Mouse (Mus musculus): ENCODE results near the gene AC124502.3. TPM values are rescaled to one million over a fixed set of nuclear protein-coding genes. Genes with fewer than 3 reads are reported as not detected.
A peak's percentile ranks its signal among the peaks of the same experiment; 100 is the strongest.

The AC124502.3 gene
- total and polyA plus RNA-seq, 2 experiments = 0.09 to 3.7 TPM

- Histone ChIP-seq H3K79me2 (ENCODE audit: control insufficient read depth, insufficient read depth, low read length) (no peaks in the 10 kb centered on the region), H3K27ac (replicated peaks; ENCODE audit: insufficient read depth, low read depth, low read length) (no peak overlapping the region), H3K36me3 (ENCODE audit: control insufficient read depth, insufficient read depth, low read length) (peaks cover 2% of the 10 kb centered on the region; the same call in 1 of the 2 replicates), H3K4me3 (ENCODE audit: insufficient read depth, low read depth, low read length) (no peak overlapping the region), H3K4me1 (ENCODE audit: control insufficient read depth, insufficient read depth, low read length) (no peaks in the 10 kb centered on the region), H3K27me3 (ENCODE audit: control insufficient read depth, insufficient read depth, low read length) (no peaks in the 10 kb centered on the region), H3K9ac (ENCODE audit: low read depth, low read length) (no peak overlapping the region)
- 86% methylated on average over 14 of the region's 14 CpGs for WGBS
- no peak for DNase-seq (ENCODE audit: extremely low read depth, low read depth, low spot score)
- TF ChIP-seq CTCF (IDR thresholded peaks at IDR 0.05; ENCODE audit: low read depth, low read length) (no peak), POLR2A (IDR thresholded peaks at IDR 0.05; ENCODE audit: extremely low read depth, insufficient read depth, low read length) (no peak)
Measured at GRCm38 (mm10) chr19:5048138-5049056, 9.7 kb downstream of the AC124502.3 start.

- WGBS = 92% methylated on average over 6 of the region's 6 CpGs
- Histone ChIP-seq H3K9ac (ENCODE audit: low read depth, low read length) (no peak overlapping the region), H3K36me3 (ENCODE audit: control insufficient read depth, insufficient read depth, low read length) (peaks cover 2% of the 10 kb centered on the region; the same call in 1 of the 2 replicates), H3K27me3 (ENCODE audit: control insufficient read depth, insufficient read depth, low read length) (no peaks in the 10 kb centered on the region), H3K4me1 (ENCODE audit: control insufficient read depth, insufficient read depth, low read length) (no peaks in the 10 kb centered on the region), H3K4me3 (ENCODE audit: insufficient read depth, low read depth, low read length) (no peak overlapping the region), H3K27ac (replicated peaks; ENCODE audit: insufficient read depth, low read depth, low read length) (no peak overlapping the region), H3K79me2 (ENCODE audit: control insufficient read depth, insufficient read depth, low read length) (no peaks in the 10 kb centered on the region)
- DNase-seq (ENCODE audit: extremely low read depth, low read depth, low spot score) = no peak
- TF ChIP-seq CTCF (IDR thresholded peaks at IDR 0.05; ENCODE audit: low read depth, low read length) (no peak), POLR2A (IDR thresholded peaks at IDR 0.05; ENCODE audit: extremely low read depth, insufficient read depth, low read length) (no peak)
Measured at GRCm38 (mm10) chr19:5049325-5049724, 10.6 kb downstream of the AC124502.3 start.

GRCm38 (mm10) chr19:5050047-5050905 is 11.6 kb downstream of the AC124502.3 start, which contains the start of gene Rin1:
Gene Rin1, plus strand, starts transcription at chr19:5050481.
- WGBS = 32% methylated on average over 14 of the region's 14 CpGs
- H3K27me3 ChIP-seq (ENCODE audit: control insufficient read depth, insufficient read depth, low read length) = no peaks in the 10 kb centered on the region
- no peaks in the 10 kb centered on the region for H3K4me1 ChIP-seq (ENCODE audit: control insufficient read depth, insufficient read depth, low read length)
- H3K4me3 ChIP-seq (ENCODE audit: insufficient read depth, low read depth, low read length) = peak within 1 kb of the TSS; percentile 33; the same call in 1 of the 2 replicates
- 0 out of 2 replicates have a peak within 1 kb of the TSS, but pooled peaks have one; percentile 10 for H3K9ac ChIP-seq (ENCODE audit: low read depth, low read length)
- no peak within 1 kb of the TSS for H3K27ac ChIP-seq (replicated peaks; ENCODE audit: insufficient read depth, low read depth, low read length)
- peaks cover 2% of the 10 kb centered on the region; the same call in 1 of the 2 replicates for H3K36me3 ChIP-seq (ENCODE audit: control insufficient read depth, insufficient read depth, low read length)
- H3K79me2 ChIP-seq (ENCODE audit: control insufficient read depth, insufficient read depth, low read length) = no peaks in the 10 kb centered on the region
- TF ChIP-seq CTCF (IDR thresholded peaks at IDR 0.05; ENCODE audit: low read depth, low read length) (peak; percentile 17; the same call in 1 of the 2 replicates), POLR2A (IDR thresholded peaks at IDR 0.05; ENCODE audit: extremely low read depth, insufficient read depth, low read length) (no peak)
- DNase-seq (ENCODE audit: extremely low read depth, low read depth, low spot score) = peak; percentile 16

- no peak for TF ChIP-seq CTCF (IDR thresholded peaks at IDR 0.05; ENCODE audit: low read depth, low read length)
- 30% methylated on average over 17 of the region's 17 CpGs for WGBS
- no peaks in the 10 kb centered on the region for H3K79me2 ChIP-seq (ENCODE audit: control insufficient read depth, insufficient read depth, low read length)
- H3K27me3 ChIP-seq (ENCODE audit: control insufficient read depth, insufficient read depth, low read length) = no peaks in the 10 kb centered on the region
- peaks cover 2% of the 10 kb centered on the region; the same call in 1 of the 2 replicates for H3K36me3 ChIP-seq (ENCODE audit: control insufficient read depth, insufficient read depth, low read length)
- H3K9ac ChIP-seq (ENCODE audit: low read depth, low read length) = 0 out of 2 replicates have a peak overlapping the region, but pooled peaks have one; percentile 10
- no peaks in the 10 kb centered on the region for H3K4me1 ChIP-seq (ENCODE audit: control insufficient read depth, insufficient read depth, low read length)
- H3K27ac ChIP-seq (replicated peaks; ENCODE audit: insufficient read depth, low read depth, low read length) = no peak overlapping the region
- peak overlapping the region; percentile 22; the same call in 1 of the 2 replicates for H3K4me3 ChIP-seq (ENCODE audit: insufficient read depth, low read depth, low read length)
- DNase-seq (ENCODE audit: extremely low read depth, low read depth, low spot score) = no peak
Measured at GRCm38 (mm10) chr19:5051031-5051430, 12.3 kb downstream of the AC124502.3 start.

- H3K79me2 ChIP-seq (ENCODE audit: control insufficient read depth, insufficient read depth, low read length) = no peaks in the 10 kb centered on the region
- H3K4me3 ChIP-seq (ENCODE audit: insufficient read depth, low read depth, low read length) = no peak overlapping the region
- DNase-seq (ENCODE audit: extremely low read depth, low read depth, low spot score) = no peak
- H3K9ac ChIP-seq (ENCODE audit: low read depth, low read length) = no peak overlapping the region
- no peaks in the 10 kb centered on the region for H3K4me1 ChIP-seq (ENCODE audit: control insufficient read depth, insufficient read depth, low read length)
- 81% methylated on average over 3 of the region's 3 CpGs for WGBS
- no peak overlapping the region for H3K27ac ChIP-seq (replicated peaks; ENCODE audit: insufficient read depth, low read depth, low read length)
- H3K27me3 ChIP-seq (ENCODE audit: control insufficient read depth, insufficient read depth, low read length) = no peaks in the 10 kb centered on the region
- TF ChIP-seq CTCF (IDR thresholded peaks at IDR 0.05; ENCODE audit: low read depth, low read length) (no peak), POLR2A (IDR thresholded peaks at IDR 0.05; ENCODE audit: extremely low read depth, insufficient read depth, low read length) (no peak)
- peaks cover 2% of the 10 kb centered on the region; the same call in 1 of the 2 replicates for H3K36me3 ChIP-seq (ENCODE audit: control insufficient read depth, insufficient read depth, low read length)
Measured at GRCm38 (mm10) chr19:5051515-5051914, 12.8 kb downstream of the AC124502.3 start.

Measured in liver, adult 2 months (tissue).